Mouse (Mus musculus) layer of hippocampus, adult 18-20 months (tissue): ENCODE results near the gene Tmem97. TPM values are rescaled to one million over a fixed set of nuclear protein-coding genes. Genes with fewer than 3 reads are reported as not detected.
A peak's percentile ranks its signal among the peaks of the same experiment; 100 is the strongest.
"Not testable (repeated sequence)": the region's sequence is repeated elsewhere in the genome, so short reads cannot be mapped to it uniquely, and the experiment has no call there.

Source experiments
- DNase-seq, 2 experiments: peaks; one replicate each; pipeline ENCODE4 v3.0.0; 2022; ENCODE audit warnings: low spot score in 2 of 2
- total RNA-seq, 2 experiments: library from RNA; stranded (reverse); gene quantifications; 2 replicates each; pipeline ENCODE4 v1.2.3; 2021

Tmem97 gene
- total RNA-seq, 2 experiments from 2014 or later = 11.7 to 14.6 TPM

DNA sequence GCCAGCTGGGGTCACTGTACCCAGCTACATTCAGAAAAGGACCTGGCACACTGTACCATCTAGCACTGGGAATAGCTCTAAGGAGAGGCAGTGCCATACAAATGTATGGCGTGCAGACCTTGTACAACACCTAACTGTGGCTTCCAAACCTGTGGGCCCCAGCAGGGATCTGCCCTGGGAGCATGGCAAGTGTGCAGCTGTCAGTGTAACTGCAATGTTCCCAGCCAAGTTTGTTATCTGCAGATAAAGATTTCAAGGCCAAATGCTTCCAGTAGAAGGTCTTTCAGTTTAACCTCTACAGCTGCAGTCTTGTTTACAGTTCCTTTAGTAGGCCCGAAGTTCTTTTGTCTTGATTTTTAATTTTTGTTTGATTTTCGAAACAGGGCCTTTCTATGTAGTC, 5.0 kb upstream of the Tmem97 start:
- DNase-seq = no peak

DNA sequence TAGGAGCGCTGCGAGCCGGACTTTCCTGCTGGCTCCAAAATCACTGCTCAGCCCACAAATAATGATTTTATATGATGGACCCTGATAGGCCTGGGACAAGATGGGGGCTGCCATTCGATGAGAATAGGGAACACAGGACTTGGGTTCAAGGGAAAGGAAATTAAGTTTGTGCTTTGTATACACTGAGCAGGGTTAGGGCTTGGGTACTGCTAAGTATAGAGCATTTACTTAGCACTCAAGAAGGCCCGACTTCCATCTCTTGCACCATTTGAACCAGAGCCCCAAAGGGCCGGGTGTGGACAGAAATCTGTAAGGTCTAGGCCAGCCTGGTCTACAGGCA, 452 bp upstream of the Tmem97 start:
- no peak for DNase-seq

DNA sequence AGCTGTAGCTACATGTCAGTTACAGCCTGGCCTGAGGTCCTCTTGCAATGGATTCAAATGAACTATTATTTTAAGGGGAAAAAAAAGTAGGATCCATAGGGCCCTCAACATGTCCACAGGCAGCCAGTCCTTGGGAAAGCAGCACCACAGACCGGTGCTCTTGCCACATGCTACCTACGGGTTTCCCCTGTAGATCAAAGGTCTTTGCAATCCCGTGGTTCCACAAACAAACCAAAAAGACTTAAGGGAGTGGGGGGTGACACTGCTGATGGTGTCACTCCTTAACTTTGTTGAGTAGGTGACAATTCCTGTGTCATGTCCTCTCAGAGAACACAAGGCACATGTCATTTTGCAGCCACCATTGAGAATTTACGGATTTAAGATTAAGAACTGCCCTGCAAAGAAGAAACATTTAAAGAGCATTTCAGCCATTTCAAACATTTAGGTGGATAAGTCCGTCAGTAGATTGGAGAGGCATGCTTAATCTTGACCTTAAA, 1.0 kb downstream of the Tmem97 start:
- no peak for DNase-seq

DNA sequence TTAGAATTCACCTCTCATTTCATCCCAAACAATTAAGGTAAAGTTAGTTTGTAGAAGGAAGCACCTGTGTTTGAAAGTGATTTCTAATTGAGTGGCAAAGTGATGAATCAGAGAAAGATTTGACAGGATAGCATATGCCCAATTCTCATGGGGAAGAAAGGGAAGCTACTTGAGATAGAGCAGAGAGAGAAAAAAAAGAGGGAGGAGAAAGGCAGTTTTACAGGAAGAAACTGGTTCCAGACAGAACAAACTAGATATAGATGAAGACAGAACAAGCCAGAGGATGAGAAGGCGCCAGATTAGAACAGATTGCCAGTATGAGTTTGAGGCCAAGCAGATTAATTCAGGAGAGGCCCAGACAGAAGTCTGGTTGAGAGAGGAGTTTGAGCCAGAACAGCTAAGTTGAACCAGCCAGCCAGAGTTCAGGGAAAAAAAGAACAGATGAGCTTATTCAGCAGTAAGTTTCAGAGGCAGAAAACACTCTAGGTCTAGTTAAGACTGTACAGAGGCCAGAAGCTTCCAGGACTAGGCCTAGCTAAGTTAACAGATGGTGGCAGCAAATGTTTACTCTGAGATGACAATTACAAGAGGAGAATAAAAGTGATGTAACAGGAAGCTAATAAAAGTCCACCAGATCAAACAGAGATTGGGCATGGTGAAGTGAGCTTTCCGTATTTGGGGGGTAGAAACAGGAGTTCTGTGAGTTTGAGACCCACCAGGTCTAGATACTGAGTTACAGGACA, 2.7 kb downstream of the Tmem97 start:
- DNase-seq = no peak

DNA sequence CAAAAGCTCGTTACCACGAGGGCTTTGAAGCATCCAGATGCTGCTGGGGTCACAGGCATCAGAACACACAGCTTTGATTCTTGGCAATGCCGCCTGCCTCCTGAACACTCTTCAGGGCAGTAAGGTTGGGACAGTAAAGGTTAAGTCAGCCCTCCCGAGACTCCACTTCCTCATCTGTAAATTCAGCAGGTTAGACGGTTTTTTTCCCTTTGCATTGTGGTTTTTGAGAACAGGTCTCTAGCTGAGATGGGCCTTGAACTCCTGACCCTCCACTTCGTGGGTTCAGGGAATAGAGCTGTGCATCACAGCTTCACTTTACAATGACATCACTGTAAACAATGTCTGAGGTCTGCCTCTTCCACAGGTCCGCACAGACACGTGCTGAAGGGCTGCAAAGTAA, 5.4 kb downstream of the Tmem97 start:
- no peak for DNase-seq

DNA sequence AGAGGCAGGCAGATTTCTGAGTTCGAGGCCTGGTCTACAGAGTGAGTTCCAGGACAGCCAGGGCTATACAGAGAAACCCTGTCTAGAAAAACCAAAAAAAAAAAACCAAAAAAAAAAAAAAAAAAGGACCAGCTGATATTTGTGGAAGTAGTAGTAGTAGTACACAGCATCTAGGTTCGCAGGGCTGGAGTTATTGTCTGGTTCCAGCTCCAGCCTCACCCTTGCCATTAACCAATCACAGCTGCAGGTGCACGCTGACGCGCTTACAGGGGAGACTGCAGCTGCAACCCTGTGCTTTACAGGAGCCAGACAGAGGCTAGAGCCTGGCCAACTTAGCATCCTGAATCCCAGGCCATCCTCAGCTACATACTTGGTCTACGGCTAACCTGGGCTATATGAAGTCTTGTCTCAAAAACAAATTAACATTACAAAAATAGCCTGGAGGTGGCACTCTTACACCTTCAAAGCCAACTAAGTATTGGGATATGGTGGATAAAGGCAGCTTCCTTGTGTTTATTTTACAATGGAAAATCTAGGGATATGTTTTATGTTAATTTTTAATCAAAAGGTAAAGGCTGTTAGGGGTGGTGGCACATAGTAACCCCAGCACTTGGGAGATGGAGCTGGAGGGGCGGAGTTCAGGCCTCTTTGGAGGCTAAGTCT, 6.0 kb downstream of the Tmem97 start:
- no peak for DNase-seq

DNA sequence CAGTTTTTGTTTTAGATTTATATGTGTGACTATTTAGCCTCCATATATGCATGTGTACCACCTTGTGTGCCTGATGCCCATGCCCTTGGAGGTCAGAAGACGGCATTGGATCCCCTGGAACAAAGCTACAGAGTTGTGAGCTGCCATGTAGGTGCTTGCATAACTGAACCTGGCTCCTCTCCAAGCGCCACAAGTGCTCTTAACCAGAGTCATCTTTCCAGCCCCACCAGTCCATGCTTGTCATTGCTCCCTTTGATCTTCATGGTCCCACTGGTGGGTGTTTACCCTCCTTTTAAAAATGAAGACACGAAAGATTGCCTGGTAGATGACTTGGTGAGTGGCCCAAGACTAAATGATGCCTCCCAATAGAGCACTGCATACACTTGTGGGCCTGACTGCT, 10.2 kb downstream of the Tmem97 start:
- DNase-seq = no peak

DNA sequence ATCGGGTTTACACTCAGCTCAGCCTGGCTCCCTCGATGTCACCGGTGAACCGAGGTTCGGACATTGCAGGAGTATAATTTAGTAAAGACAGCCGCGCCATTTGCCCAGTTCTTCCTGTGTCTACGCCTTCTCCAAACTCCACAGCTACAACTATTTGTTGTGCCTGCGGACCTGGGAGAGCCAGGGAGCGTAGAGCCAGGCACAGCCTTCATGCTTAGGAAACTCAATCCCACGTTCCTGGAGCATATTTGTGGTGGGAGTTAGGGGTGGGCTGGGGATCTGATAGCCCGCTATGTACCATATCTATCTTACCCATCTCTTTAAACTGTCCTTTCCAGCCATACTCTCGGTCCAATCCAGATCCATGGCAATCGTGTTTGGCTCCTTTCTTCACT, 13.9 kb downstream of the Tmem97 start:
- peak; percentile 27 to 51 for DNase-seq

DNA sequence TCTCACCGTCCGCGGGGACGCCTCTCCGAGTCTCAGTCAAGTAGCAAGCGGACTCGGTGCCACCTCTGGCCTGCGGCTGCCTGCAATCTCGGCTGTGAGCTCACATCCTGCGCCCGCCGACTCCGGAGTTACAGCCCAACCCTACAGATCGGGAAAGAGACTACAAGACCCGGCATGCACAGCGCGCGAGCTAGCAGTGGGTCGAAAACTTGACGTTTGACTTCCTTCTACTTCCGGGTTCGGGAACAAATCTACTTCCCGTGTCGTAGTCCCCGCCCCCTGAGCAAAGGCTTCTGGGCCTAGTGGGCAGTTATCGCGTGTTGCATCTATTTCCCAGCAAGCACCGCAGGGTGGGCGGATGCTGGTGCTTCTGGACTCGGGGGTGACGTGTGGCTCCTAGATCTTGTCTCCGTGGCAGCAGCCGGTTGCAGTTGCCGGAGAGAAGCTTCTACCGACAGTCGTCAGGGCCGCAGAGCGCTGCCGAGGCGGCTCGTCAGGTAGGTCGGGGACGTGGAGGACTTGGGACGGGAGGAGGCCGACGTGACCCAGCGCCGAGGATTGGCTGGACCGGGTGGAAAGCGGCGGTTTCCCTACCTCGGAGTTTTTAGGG, 14.4 kb downstream of the Tmem97 start, which contains the start of the genes Tnfaip1 and Ift20:
Gene Tnfaip1, minus strand, starts transcription at position 253 of the 610 bp plus-strand sequence.
Gene Ift20, plus strand, starts transcription at position 282 of the 610 bp plus-strand sequence.
- peak; percentile 98 to 99 for DNase-seq

DNA sequence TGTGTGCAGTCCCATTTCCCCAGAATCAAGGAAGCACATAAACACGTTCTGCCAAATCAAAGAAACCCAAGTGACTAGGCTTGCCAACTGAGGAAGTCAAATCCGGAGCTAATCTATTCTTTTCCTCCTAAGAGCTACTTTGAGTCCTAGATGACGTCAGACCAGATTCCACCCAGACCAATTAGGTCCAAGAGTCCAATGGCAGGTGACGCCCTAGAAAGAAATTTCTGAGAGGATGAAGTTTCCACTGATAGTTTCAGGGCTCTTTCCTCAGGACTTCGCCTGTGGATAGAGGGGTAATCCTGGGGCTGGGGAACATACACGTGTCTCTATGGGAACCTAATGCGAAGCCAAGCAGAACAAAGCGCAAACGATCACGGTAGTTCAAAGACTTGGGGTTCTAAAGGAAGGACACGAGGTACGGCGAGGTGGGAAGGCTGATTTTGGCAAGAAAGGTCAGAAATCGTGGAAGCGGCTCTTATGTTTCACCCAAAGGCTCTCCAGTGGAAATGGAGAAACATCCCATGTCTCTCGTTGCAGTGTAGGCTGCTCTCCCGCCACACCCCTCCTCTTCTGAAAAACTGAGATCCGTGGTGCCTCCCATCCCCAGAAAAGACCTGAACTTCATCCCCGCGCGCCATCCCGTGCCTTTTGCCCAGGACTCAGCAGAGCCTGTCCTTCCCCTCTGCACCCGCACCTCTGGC, 15.0 kb downstream of the Tmem97 start:
- DNase-seq = no peak

DNA sequence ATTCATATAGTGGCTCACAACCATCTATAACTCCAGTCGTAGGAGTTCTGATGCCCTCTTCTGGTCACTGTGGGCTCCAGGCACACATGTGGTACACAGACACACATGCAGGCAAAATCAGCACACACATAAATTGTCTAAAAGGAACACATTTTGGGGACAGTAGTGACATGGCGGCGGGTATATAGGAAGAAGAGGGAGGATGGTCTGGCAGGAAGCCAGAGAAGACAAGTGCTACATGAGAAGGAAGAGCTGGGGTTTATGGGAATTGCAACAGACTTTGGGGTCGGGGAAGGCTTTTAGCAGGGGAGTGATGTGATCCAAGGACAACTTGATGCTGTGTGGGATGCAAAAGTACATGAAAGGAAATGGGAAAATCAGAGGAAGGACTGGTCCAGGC, 16.1 kb downstream of the Tmem97 start:
- no peak for DNase-seq

DNA sequence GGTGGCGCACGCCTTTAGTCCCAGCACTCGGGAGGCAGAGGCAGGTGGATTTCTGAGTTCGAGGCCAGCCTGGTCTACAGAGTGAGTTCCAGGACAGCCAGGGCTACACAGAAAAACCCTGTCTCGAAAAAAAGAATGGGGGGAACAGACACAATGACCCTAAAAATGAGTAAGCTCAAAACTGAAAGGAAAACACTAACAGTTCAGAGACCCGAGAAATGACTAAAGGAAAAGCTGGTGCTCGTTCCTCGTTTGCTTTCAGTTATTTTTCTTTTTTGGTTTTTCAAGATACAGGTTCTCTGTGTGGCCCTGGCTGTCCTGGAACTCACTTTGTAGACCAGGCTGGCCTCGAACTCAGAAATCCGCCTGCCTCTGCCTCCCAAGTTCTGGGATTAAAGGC, 19.1 kb downstream of the Tmem97 start:
- not testable (repeated sequence) for DNase-seq

DNA sequence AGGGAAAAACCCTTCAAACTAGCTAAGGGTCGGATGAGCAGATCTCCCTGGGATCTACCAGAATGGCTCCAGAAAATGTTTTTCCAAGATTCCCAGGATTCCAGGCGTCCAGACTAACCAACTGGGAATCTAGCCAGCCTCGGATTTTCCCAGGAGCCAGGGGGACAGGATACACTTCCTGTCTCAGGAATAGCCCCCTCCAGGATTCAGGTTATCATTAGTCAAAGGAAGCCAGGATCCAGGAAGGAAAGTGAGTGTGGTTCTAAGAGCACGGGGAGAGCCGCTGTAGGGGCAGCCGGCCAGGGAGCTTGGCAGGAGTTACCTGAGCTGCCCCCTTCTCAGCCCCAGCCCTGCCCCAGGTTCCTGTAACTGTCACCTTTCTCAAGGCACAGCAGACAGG, 19.5 kb downstream of the Tmem97 start:
- DNase-seq = no peak

DNA sequence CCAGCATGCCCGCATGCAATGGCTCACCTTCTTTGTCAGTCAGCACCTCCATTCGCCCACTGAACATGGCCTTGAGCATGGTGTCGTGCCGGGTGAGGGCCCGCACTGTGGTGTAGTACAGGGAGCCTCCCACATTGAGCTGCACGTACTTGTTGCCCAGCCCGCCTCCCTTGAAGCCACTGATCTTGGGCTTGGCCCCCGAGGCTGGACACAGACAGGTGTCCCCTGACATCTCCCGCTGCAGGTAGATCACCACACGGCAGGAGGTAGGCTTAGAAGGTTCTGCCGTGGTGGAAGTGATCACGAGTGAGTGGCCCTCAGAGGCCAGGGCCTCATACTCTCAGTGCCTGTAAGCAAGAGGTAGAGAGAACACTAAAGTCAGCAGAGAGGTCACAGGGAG, 20.6 kb downstream of the Tmem97 start:
- no peak for DNase-seq

DNA sequence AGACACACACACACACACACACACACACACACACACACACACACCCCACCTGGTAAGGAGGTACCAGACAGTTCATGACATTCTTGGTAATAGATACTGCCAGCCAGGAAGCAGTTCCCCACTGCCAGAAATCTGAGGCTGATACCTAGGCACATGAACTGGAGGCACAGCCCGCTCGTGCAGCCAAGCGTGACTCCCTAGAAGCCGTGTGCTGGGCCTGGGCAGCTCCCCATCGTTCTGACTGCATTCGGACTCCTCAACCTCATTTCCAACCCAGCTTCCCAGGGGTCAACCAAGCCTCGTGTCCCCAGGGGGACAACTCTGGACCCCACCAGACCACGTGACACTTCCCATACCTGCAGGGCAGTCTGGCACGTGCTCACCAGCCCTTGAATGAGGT, 21.9 kb downstream of the Tmem97 start:
- no peak for DNase-seq

DNA sequence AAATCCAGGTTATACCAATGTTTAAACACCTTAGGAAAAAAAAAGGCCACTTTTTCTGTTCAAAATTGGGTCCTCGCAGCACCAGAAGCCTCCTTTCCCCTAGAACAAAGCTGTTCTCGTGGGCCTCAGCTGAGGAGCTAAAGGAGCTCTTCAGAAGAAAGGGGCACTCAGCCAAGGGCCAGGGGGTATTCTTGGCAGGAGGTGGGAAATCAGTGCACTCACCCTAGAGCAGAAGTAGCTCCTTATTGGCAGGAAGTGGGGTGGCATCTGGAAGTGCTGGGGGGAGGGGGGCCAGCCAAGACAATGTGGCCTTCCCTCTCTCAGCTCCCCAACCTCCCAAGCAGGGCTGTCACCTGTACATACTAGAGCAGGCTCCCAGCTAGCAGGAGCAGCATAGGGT, 25.7 kb downstream of the Tmem97 start:
- DNase-seq = no peak

DNA sequence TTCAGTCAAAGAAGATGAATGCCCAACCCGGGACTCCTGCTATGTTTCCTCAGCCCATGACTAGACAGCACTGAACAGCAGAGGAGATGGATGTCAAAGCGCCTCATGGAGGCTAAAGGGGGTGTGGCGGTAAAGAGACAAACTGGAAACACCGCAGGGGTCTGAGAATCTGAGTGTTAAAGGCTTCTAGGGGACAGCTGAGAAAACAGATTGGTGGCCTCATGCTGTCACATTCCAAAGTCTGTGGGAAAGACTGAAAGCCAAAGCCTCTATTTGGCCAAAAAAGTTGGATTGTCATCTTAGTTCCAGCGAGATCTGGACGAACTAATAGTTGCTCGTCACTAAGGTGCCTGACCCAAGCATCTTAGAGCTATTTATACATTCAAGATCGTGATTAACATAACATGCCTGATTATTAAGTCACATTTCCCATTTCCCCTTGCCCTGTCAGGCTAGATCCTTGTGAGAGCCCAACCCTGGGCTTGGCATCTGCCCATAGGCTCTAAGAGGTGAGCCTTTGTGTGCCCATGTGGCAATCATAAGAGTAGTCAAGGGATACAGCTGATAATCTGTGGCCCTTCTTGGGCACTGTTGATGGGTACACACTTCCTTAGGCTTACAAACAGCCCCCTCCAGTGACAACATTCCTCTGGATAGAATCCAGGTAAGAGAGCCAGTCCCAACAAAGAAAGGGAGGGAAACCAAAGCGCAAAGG, 27.2 kb downstream of the Tmem97 start:
- no peak for DNase-seq

DNA sequence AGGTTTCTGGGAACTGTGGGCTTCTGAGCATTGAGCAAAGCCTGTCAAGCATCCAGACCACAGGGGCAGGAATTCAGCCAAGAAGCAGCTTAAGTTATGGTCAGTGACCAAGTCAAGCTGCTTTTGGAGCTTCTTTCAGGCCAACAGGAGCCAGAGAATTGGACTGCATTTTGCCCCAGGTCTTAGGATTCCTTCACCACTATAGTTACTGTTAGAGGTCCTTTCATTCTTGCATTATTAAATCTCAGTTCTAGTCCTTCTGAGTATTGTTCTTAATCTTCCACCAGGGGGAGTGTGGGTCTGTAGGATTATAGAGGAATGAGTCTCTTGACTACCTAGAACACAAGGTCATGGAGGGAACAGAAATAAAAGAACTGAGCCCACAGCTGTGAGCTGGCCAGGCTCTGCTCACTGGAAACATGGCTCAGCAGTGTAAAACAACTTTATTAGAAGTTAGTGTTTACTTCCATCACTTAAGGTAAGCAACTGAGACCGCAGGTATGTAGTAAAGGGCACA, 28.0 kb downstream of the Tmem97 start:
- no peak for DNase-seq

DNA sequence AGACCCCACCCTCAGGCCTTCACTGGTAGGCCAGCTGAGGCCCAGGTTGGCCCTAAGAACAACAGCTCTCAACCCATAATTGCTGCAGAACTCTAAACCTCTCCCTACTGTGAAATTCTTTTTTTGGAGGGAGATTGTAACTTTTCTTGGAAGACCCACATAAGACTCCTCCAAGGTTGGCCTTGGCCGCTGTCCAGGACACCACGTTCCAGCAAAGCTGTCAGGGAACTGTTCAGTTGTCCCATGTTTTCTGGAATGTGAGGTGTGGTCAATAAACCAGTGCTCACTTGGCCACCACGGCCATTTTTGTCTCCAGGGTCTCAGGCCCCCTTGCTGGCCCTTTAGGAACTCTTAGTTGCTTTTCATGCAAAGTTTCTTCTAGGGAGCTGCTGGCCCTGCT, 28.7 kb downstream of the Tmem97 start:
- no peak for DNase-seq

DNA sequence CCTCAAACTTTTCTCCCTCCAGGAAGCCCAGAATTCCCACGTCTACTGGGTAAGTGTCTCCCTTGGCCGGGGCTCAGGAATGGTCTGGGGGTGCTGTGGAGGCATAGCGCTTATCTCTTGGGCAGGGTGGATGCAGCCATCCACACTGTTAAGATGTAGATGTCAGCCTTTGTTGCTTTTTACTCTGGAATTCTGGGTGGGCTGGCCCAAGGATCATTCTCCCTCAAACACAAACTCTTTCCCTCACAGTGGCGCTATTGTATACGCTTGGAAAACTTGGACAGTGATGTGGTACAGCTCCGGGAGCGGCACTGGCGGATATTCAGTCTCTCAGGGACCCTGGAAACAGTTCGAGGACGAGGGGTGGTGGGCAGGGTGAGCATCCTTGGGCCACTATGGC, 31.6 kb downstream of the Tmem97 start:
- no peak for DNase-seq
